Mouse (Mus musculus) heart, adult 2 months (tissue): ENCODE results near the gene Rab11fip4.

Experiments
- CTCF ChIP-seq: fragments of 200-600 bp; IDR thresholded peaks from 2 replicates; pipeline ENCODE4 v1.8.1; 2022; ENCODE audit warnings: antibody characterized with exemption, mild to moderate bottlenecking, moderate library complexity
- EP300 ChIP-seq: fragments of 200-500 bp; IDR thresholded peaks from 2 replicates; pipeline ENCODE4 v1.6.1; 2011; ENCODE audit warnings: low read depth, low read length, control low read depth; ENCODE audit not compliant: insufficient read depth
- POLR2A ChIP-seq: fragments of 200-500 bp; IDR thresholded peaks from 2 replicates; pipeline ENCODE4 v1.6.1; 2011; ENCODE audit warnings: mild to moderate bottlenecking, low read depth, low read length, control low read depth; ENCODE audit not compliant: insufficient read depth

- TF ChIP-seq POLR2A (no peak), CTCF (peak; percentile 46), EP300 (no peak)
Measured at GRCm38 (mm10) chr11:79689916-79690315, 98.9 kb downstream of the Rab11fip4 start.
